In genomic region chr12:79097106-79097752, GRCm38 (mm10) we compare ENCODE assay signal across 9 mouse cellular contexts. TPM values are rescaled to one million over a fixed set of nuclear protein-coding genes. Genes with fewer than 3 reads are reported as not detected.
A peak's percentile ranks its signal among the peaks of the same experiment; 100 is the strongest.
DNase-seq lines count a peak whose midpoint lies in the region; ATAC-seq and TF ChIP-seq lines count a peak whose summit lies in the region.
"Had no signal": no experiment of that assay in that cellular context is flagged by ENCODE, and none has a peak within 500 bp of the region (broad histone marks: within the 10 kb centered on the region; RNA-seq: fewer than 3 reads in every experiment).

No protein-coding gene starts in this region.

- TF ChIP-seq EP300 in liver, embryonic 14.5 days (IDR thresholded peaks at IDR 0.05; ENCODE audit: low read depth): no peak

- POLR2A ChIA-PET in Patski (lab: Charles Lee): no interaction called here

- H3K27me3 ChIP-seq in forebrain, embryonic 13.5 days: no peaks in the 10 kb centered on the region
- H3K27me3 ChIP-seq in forebrain, embryonic 11.5 days (ENCODE audit: control insufficient read depth, insufficient read depth, low read length): no peaks in the 10 kb centered on the region
- H3K27me3 ChIP-seq in liver, embryonic 14.5 days (ENCODE audit: control insufficient read depth, insufficient read depth, low read length): no peaks in the 10 kb centered on the region
- H3K27me3 ChIP-seq in Patski: no peaks in the 10 kb centered on the region
- H3K27me3 ChIP-seq in limb, embryonic 10.5 days (ENCODE audit: low read depth, poor library complexity, severe bottlenecking): no peaks in the 10 kb centered on the region

- H3K9me3 ChIP-seq in forebrain, embryonic 13.5 days (replicated peaks): no peaks in the 10 kb centered on the region
- H3K9me3 ChIP-seq in forebrain, embryonic 11.5 days (ENCODE audit: control insufficient read depth, low read length): no peaks in the 10 kb centered on the region
- no peaks in the 10 kb centered on the region for H3K9me3 ChIP-seq in liver, embryonic 14.5 days (ENCODE audit: control insufficient read depth, low read length)
- H3K9me3 ChIP-seq in limb, embryonic 10.5 days (replicated peaks): no peaks in the 10 kb centered on the region

- H3K36me3 ChIP-seq in forebrain, embryonic 13.5 days (ENCODE audit: poor library complexity, severe bottlenecking): no peaks in the 10 kb centered on the region
- H3K36me3 ChIP-seq in forebrain, embryonic 11.5 days (ENCODE audit: control insufficient read depth, insufficient read depth, low read length): no peaks in the 10 kb centered on the region
- no peaks in the 10 kb centered on the region for H3K36me3 ChIP-seq in liver, embryonic 14.5 days (replicated peaks; ENCODE audit: control insufficient read depth, insufficient read depth, low read depth)
- H3K36me3 ChIP-seq in limb, embryonic 10.5 days: no peaks in the 10 kb centered on the region

- in situ Hi-C loops in Patski (cut with MboI; ENCODE audit: low pct_unique_long_range_greater_than_20kb): loop anchor here (5.0 to 25.0 kb wide), 4 partner anchors 75 to 1860 kb away; partner anchors contain the start of gene Fut8

- H3K4me2 ChIP-seq in forebrain, embryonic 13.5 days: no peak overlapping the region
- H3K4me2 ChIP-seq in forebrain, embryonic 11.5 days (ENCODE audit: low read depth, low read length, severe bottlenecking): no peak overlapping the region
- H3K4me2 ChIP-seq in liver, embryonic 14.5 days (ENCODE audit: low read depth): no peak overlapping the region

- H3K9ac ChIP-seq in forebrain, embryonic 13.5 days: no peak overlapping the region
- no peak overlapping the region for H3K9ac ChIP-seq in forebrain, embryonic 11.5 days (ENCODE audit: low read length)
- no peak overlapping the region for H3K9ac ChIP-seq in liver, embryonic 14.5 days (replicated peaks)

- DNase-seq in forebrain, embryonic 11.5 days (ENCODE audit: low spot score): no peak
- DNase-seq in liver, embryonic 14.5 days (ENCODE audit: low read depth in 3 of 3, low spot score in 3 of 3): peak in 1 of 3 experiments; percentile 22
- DNase-seq in liver (no peak), Patski (ENCODE audit: low read depth, low spot score) (no peak)
- DNase-seq in embryo, embryonic 11 days: peak; percentile 56
- DNase-seq in limb, embryonic 10.5 days (ENCODE audit: low spot score): peak; percentile 37
- peak; percentile 36 for DNase-seq in thymus, postnatal 14 days

- ATAC-seq in forebrain, embryonic 13.5 days: peak; percentile 36; the same call in 1 of the 2 replicates
- ATAC-seq in forebrain, embryonic 11.5 days (replicated peaks; ENCODE audit: low FRiP score): no peak
- ATAC-seq in liver, embryonic 14.5 days (ENCODE audit: insufficient read depth): no peak
- ATAC-seq in Patski: no peak

- no peak overlapping the region for H3K4me3 ChIP-seq in forebrain, embryonic 13.5 days
- H3K4me3 ChIP-seq in forebrain, embryonic 11.5 days (ENCODE audit: low read depth, low read length): no peak overlapping the region
- H3K4me3 ChIP-seq in liver, embryonic 14.5 days (ENCODE audit: insufficient read depth in 1 of 2, low read depth in 2 of 2, low read length in 2 of 2): no peak overlapping the region
- H3K4me3 ChIP-seq in limb, embryonic 10.5 days: no peak overlapping the region
- H3K4me3 ChIP-seq: megakaryocyte, embryonic 14.5 days had no signal

- CTCF ChIA-PET in Patski (lab: Charles Lee): interaction anchor here (1.1 to 7.1 kb wide), 4 partner anchors 8 to 178 kb away, joined by 3 to 39 read pairs (median 8); no protein-coding TSS in a partner anchor

- TF ChIP-seq CTCF in liver, embryonic 14.5 days (IDR thresholded peaks at IDR 0.05; ENCODE audit: low read depth): peak; percentile 49; the same call in 1 of the 2 replicates
- TF ChIP-seq CTCF in Patski (IDR thresholded peaks at IDR 0.05): peak; percentile 68

- WGBS in forebrain, embryonic 13.5 days: 63% methylated on average over 3 of the region's 3 CpGs
- WGBS in forebrain, embryonic 11.5 days: 73% methylated on average over 3 of the region's 3 CpGs
- 55% methylated on average over 3 of the region's 3 CpGs for WGBS in liver, embryonic 14.5 days (ENCODE audit: insufficient replicate concordance)
- 62% methylated on average over 3 of the region's 3 CpGs for WGBS in limb, embryonic 10.5 days

- H3K27ac ChIP-seq in forebrain, embryonic 13.5 days: no peak overlapping the region
- no peak overlapping the region for H3K27ac ChIP-seq in forebrain, embryonic 11.5 days (ENCODE audit: low read depth, low read length)
- no peak overlapping the region for H3K27ac ChIP-seq in liver, embryonic 14.5 days
- no peak overlapping the region for H3K27ac ChIP-seq in limb, embryonic 10.5 days

- no peaks in the 10 kb centered on the region for H3K4me1 ChIP-seq in forebrain, embryonic 13.5 days
- H3K4me1 ChIP-seq in forebrain, embryonic 11.5 days (replicated peaks; ENCODE audit: control insufficient read depth, insufficient read depth, low read length): no peaks in the 10 kb centered on the region
- H3K4me1 ChIP-seq in liver, embryonic 14.5 days (replicated peaks; ENCODE audit: control insufficient read depth in 2 of 2, insufficient read depth in 2 of 2, low read length in 1 of 2): no peaks in the 10 kb centered on the region
- H3K4me1 ChIP-seq in limb, embryonic 10.5 days: peaks cover 9% of the 10 kb centered on the region; the same call in 1 of the 2 replicates

RNA-seq across cellular contexts. Expression of gene Pigh, which starts 7.8 kb away (rescaled TPM):
- 24.3 and 27.2 TPM in 2 replicates for polyA plus RNA-seq in forebrain, embryonic 13.5 days (2015; fragmentation: Nextera tagmentation; extraction: Ambion mirVana)
- polyA plus RNA-seq in forebrain, embryonic 11.5 days (2014; fragmentation: Nextera tagmentation; extraction: Ambion mirVana): 29.9 and 30.0 TPM in 2 replicates
- 3.1 and 5.8 TPM in 2 replicates for polyA plus RNA-seq in liver, embryonic 14.5 days (2012; rRNA removed)
- polyA plus RNA-seq in liver, embryonic 14.5 days (2014; fragmentation: Nextera tagmentation; extraction: Ambion mirVana): 5.2 and 5.5 TPM in 2 replicates
- 18.8 TPM for polyA plus RNA-seq in Patski (2021)
- 28.4 and 34.4 TPM in 2 replicates for polyA plus RNA-seq in limb, embryonic 10.5 days (2016; fragmentation: Nextera tagmentation; extraction: Ambion mirVana)

RNA-seq across cellular contexts. Expression of gene Arg2, which starts 33.3 kb away (rescaled TPM):
- 11.6 and 15.7 TPM in 2 replicates for polyA plus RNA-seq in forebrain, embryonic 13.5 days (2015; fragmentation: Nextera tagmentation; extraction: Ambion mirVana)
- polyA plus RNA-seq in forebrain, embryonic 11.5 days (2014; fragmentation: Nextera tagmentation; extraction: Ambion mirVana): 4.5 and 4.9 TPM in 2 replicates
- 0.04 TPM in 1 of 2 replicates, not detected in the other for polyA plus RNA-seq in liver, embryonic 14.5 days (2012; rRNA removed)
- polyA plus RNA-seq in liver, embryonic 14.5 days (2014; fragmentation: Nextera tagmentation; extraction: Ambion mirVana): 0.09 TPM in 1 of 2 replicates, not detected in the other
- polyA plus RNA-seq in Patski (2021): 20.4 TPM
- polyA plus RNA-seq in limb, embryonic 10.5 days (2016; fragmentation: Nextera tagmentation; extraction: Ambion mirVana): 0.20 and 0.26 TPM in 2 replicates

Comparison
In these comparisons a context has a peak if more than half of its experiments do, and no peak if none do; other contexts are left out.
1. DNase-seq: peak in embryo, embryonic 11 days (single experiment), limb, embryonic 10.5 days (single experiment) and thymus, postnatal 14 days (single experiment); none in forebrain, embryonic 11.5 days (single experiment), liver (single experiment) and Patski (single experiment).